Mouse (Mus musculus) megakaryocyte-erythroid progenitor cell, adult 5 weeks (primary cell): ENCODE measurements around the gene Gm6904. TPM values are rescaled to one million over a fixed set of nuclear protein-coding genes. Genes with fewer than 3 reads are reported as not detected.

Experiments
- polyA plus RNA-seq: library from polyadenylated mRNA; stranded (reverse); fragments of >175 nt; gene quantifications from 2 replicates; pipeline ENCODE4 v1.2.3, GENCODE M21; 2012

The Gm6904 gene
- not detected in 2 replicates for polyA plus RNA-seq

GRCm38 (mm10) chr14:59260056-59260455 is at the start of gene Gm6904:
Gene Gm6904 (minus strand): TSS chr14:59260216.

GRCm38 (mm10) chr14:59297391-59297790 is 37.4 kb upstream of the Gm6904 start, which contains the start of gene Phf11a:
Gene Phf11a (minus strand): TSS chr14:59297522.

GRCm38 (mm10) chr14:59200711-59201603 is 59.1 kb downstream of the Gm6904 start, which contains the start of gene Rcbtb1:
Gene Rcbtb1 (plus strand): TSS chr14:59201209.

Other genes starting within 250 kb of the Gm6904 start
- not detected in 2 replicates for gene 1700129C05Rik, start 117.3 kb downstream of the Gm6904 start, polyA plus RNA-seq
- not detected in 2 replicates for gene Gm5142, start 81.5 kb downstream of the Gm6904 start, polyA plus RNA-seq
- 3.8 and 4.1 TPM in 2 replicates for gene Rcbtb1, start 59.0 kb downstream of the Gm6904 start, polyA plus RNA-seq
- 0.14 TPM in 1 of 2 replicates, not detected in the other for gene Phf11a, start 37.3 kb upstream of the Gm6904 start, polyA plus RNA-seq
- gene Phf11b, start 81.1 kb upstream of the Gm6904 start, polyA plus RNA-seq = 0.24 and 0.25 TPM in 2 replicates
- gene Phf11d, start 105.3 kb upstream of the Gm6904 start, polyA plus RNA-seq = 0.28 and 0.30 TPM in 2 replicates
- gene Phf11c, start 135.2 kb upstream of the Gm6904 start, polyA plus RNA-seq = 0.05 and 0.10 TPM in 2 replicates
- 6.3 and 10.0 TPM in 2 replicates for gene Setdb2, start 180.7 kb upstream of the Gm6904 start, polyA plus RNA-seq
- 1.4 and 2.2 TPM in 2 replicates for gene Cab39l, start 180.8 kb upstream of the Gm6904 start, polyA plus RNA-seq